Mouse (Mus musculus): Measurements from ENCODE around the gene Rapgef2. TPM values are rescaled to one million over a fixed set of nuclear protein-coding genes. Genes with fewer than 3 reads are reported as not detected.

Gene Rapgef2
- polyA plus RNA-seq, 1 experiment from 2014 or later, result 14.6 TPM

- H3K36me3 ChIP-seq (ENCODE audit: control insufficient read depth, insufficient read depth, low read length), result no peaks in the 10 kb centered on the region
- peak overlapping the region; percentile 97 for H3K4me3 ChIP-seq (ENCODE audit: low read depth, low read length)
- H3K4me1 ChIP-seq (ENCODE audit: control insufficient read depth, insufficient read depth, low read length), result peaks cover 23% of the 10 kb centered on the region
- H3K27me3 ChIP-seq (ENCODE audit: control insufficient read depth, insufficient read depth, low read length), result no peaks in the 10 kb centered on the region
- H3K4me2 ChIP-seq (ENCODE audit: low read depth, low read length), result peak overlapping the region; percentile 94
- under 1% methylated on average over 39 of the region's 60 CpGs for WGBS
- H3K9ac ChIP-seq (replicated peaks; ENCODE audit: low read depth, low read length), result peak overlapping the region; percentile 92
- ATAC-seq (ENCODE audit: low read depth), result peak; percentile 98
- no peaks in the 10 kb centered on the region for H3K9me3 ChIP-seq (ENCODE audit: control insufficient read depth, low read length)
- peak overlapping the region; percentile 96 for H3K27ac ChIP-seq (ENCODE audit: low read depth, low read length)
Measured at GRCm38 (mm10) chr3:79287108-79287576, 825 bp upstream of the Rapgef2 start.

GRCm38 (mm10) chr3:79286031-79286375, 314 bp downstream of the Rapgef2 start:
- no peaks in the 10 kb centered on the region for H3K36me3 ChIP-seq (ENCODE audit: control insufficient read depth, insufficient read depth, low read length)
- H3K27ac ChIP-seq (ENCODE audit: low read depth, low read length), result peak overlapping the region; percentile 96
- no peak; the same call in 1 of the 2 replicates for ATAC-seq (ENCODE audit: low read depth)
- WGBS, result under 1% methylated on average over 10 of the region's 10 CpGs
- H3K27me3 ChIP-seq (ENCODE audit: control insufficient read depth, insufficient read depth, low read length), result no peaks in the 10 kb centered on the region
- no peaks in the 10 kb centered on the region for H3K9me3 ChIP-seq (ENCODE audit: control insufficient read depth, low read length)
- H3K9ac ChIP-seq (replicated peaks; ENCODE audit: low read depth, low read length), result peak overlapping the region; percentile 92
- H3K4me1 ChIP-seq (ENCODE audit: control insufficient read depth, insufficient read depth, low read length), result peaks cover 23% of the 10 kb centered on the region
- peak overlapping the region; percentile 94 for H3K4me2 ChIP-seq (ENCODE audit: low read depth, low read length)
- H3K4me3 ChIP-seq (ENCODE audit: low read depth, low read length), result peak overlapping the region; percentile 97

DNA sequence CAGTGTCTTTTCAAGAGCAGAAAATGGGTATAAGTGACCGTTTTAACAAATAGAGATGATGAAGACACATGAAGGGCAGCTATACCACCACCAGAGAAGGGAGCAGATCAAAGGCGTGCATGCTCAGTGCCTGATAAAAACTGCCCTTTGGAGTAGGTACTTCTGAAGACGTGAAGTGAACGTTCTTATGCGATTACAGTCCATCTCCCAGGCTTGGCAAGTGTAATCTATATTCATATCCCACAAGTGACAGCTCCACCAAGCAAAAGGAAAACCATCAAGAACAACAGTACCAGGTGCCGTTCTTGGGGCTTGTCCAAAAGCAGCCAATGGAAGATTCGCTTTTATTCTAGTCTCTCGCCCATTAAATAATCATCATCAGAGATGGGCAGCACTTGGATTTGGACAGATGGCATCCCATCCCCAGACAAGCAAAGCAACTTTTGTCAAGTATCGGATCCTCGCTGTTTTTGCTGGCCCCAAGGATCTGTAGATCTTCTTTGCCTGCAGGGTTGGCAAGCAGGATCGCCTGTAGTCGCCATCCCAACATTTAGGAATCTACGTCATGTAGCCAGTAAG, 1.1 kb downstream of the Rapgef2 start:
- peak overlapping the region; percentile 94 for H3K4me2 ChIP-seq (ENCODE audit: low read depth, low read length)
- no peak overlapping the region for H3K27ac ChIP-seq (ENCODE audit: low read depth, low read length)
- no peaks in the 10 kb centered on the region for H3K9me3 ChIP-seq (ENCODE audit: control insufficient read depth, low read length)
- peaks cover 26% of the 10 kb centered on the region for H3K4me1 ChIP-seq (ENCODE audit: control insufficient read depth, insufficient read depth, low read length)
- H3K36me3 ChIP-seq (ENCODE audit: control insufficient read depth, insufficient read depth, low read length), result no peaks in the 10 kb centered on the region
- no peaks in the 10 kb centered on the region for H3K27me3 ChIP-seq (ENCODE audit: control insufficient read depth, insufficient read depth, low read length)
- peak overlapping the region; percentile 97 for H3K4me3 ChIP-seq (ENCODE audit: low read depth, low read length)
- ATAC-seq (ENCODE audit: low read depth), result no peak
- 49% methylated on average over 13 of the region's 13 CpGs for WGBS
- H3K9ac ChIP-seq (replicated peaks; ENCODE audit: low read depth, low read length), result peak overlapping the region; percentile 32; the same call in 1 of the 2 replicates

GRCm38 (mm10) chr3:79283976-79284375, 2.3 kb downstream of the Rapgef2 start:
- peaks cover 26% of the 10 kb centered on the region for H3K4me1 ChIP-seq (ENCODE audit: control insufficient read depth, insufficient read depth, low read length)
- no peak for ATAC-seq (ENCODE audit: low read depth)
- H3K27ac ChIP-seq (ENCODE audit: low read depth, low read length), result no peak overlapping the region
- WGBS, result 71% methylated on average over 3 of the region's 3 CpGs
- H3K36me3 ChIP-seq (ENCODE audit: control insufficient read depth, insufficient read depth, low read length), result no peaks in the 10 kb centered on the region
- H3K4me2 ChIP-seq (ENCODE audit: low read depth, low read length), result peak overlapping the region; percentile 94
- H3K9me3 ChIP-seq (ENCODE audit: control insufficient read depth, low read length), result no peaks in the 10 kb centered on the region
- H3K27me3 ChIP-seq (ENCODE audit: control insufficient read depth, insufficient read depth, low read length), result no peaks in the 10 kb centered on the region
- no peak overlapping the region for H3K9ac ChIP-seq (replicated peaks; ENCODE audit: low read depth, low read length)
- no peak overlapping the region for H3K4me3 ChIP-seq (ENCODE audit: low read depth, low read length)

- no peaks in the 10 kb centered on the region for H3K9me3 ChIP-seq (ENCODE audit: control insufficient read depth, low read length)
- H3K4me2 ChIP-seq (ENCODE audit: low read depth, low read length), result no peak overlapping the region
- no peak overlapping the region for H3K9ac ChIP-seq (replicated peaks; ENCODE audit: low read depth, low read length)
- H3K4me3 ChIP-seq (ENCODE audit: low read depth, low read length), result no peak overlapping the region
- no peaks in the 10 kb centered on the region for H3K36me3 ChIP-seq (ENCODE audit: control insufficient read depth, insufficient read depth, low read length)
- H3K4me1 ChIP-seq (ENCODE audit: control insufficient read depth, insufficient read depth, low read length), result peaks cover 26% of the 10 kb centered on the region
- H3K27ac ChIP-seq (ENCODE audit: low read depth, low read length), result no peak overlapping the region
- ATAC-seq (ENCODE audit: low read depth), result no peak
- H3K27me3 ChIP-seq (ENCODE audit: control insufficient read depth, insufficient read depth, low read length), result no peaks in the 10 kb centered on the region
- 30% methylated on average over 2 of the region's 2 CpGs for WGBS
Measured at GRCm38 (mm10) chr3:79283031-79283430, 3.3 kb downstream of the Rapgef2 start.

DNA sequence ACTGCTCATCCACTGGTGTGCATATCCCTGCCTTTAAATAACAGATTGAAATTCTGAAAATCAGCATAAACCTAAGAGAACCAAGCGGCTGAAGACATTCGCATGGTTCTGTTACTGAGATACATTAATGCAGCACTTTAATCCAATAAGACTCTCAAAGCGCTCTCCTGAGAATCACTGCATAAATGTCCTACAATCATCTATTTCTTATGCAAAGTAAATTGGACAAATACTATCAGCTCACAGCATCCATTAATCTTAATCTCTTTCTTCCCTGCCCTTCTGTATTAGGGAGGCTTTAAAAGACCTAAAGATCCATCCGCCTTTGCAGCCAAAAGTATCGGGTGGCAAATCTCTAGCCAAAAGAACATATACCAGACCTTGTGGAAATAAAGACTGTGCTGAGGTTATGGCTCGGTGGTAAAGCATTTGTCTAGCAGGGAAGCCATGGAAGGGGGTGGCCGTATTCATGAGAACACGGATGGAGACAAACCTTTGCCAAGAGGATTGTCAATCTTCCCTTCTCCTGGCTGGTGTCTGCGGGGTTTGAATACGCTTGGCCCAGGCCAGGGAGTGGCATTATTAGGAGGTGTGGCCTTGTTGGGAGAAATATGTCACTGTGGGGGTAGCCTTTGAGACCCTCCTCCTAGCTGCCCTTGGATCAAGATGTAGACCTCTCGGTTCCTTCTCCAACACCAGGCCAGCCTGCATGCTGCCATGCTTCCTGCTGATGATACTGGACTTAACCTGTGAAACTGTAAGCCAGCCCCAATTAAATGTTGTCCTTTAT, 10.3 kb downstream of the Rapgef2 start:
- Histone ChIP-seq H3K27ac (ENCODE audit: low read depth, low read length) (no peak overlapping the region), H3K4me3 (ENCODE audit: low read depth, low read length) (no peak overlapping the region), H3K4me1 (ENCODE audit: control insufficient read depth, insufficient read depth, low read length) (peaks cover 11% of the 10 kb centered on the region; the same call in 1 of the 2 replicates), H3K36me3 (ENCODE audit: control insufficient read depth, insufficient read depth, low read length) (no peaks in the 10 kb centered on the region), H3K9ac (replicated peaks; ENCODE audit: low read depth, low read length) (no peak overlapping the region), H3K27me3 (ENCODE audit: control insufficient read depth, insufficient read depth, low read length) (no peaks in the 10 kb centered on the region), H3K9me3 (ENCODE audit: control insufficient read depth, low read length) (no peaks in the 10 kb centered on the region), H3K4me2 (ENCODE audit: low read depth, low read length) (no peak overlapping the region)
- no peak for ATAC-seq (ENCODE audit: low read depth)
- WGBS, result 43% methylated on average over 11 of the region's 11 CpGs

GRCm38 (mm10) chr3:79273350-79273749, 13.0 kb downstream of the Rapgef2 start:
- Histone ChIP-seq H3K36me3 (ENCODE audit: control insufficient read depth, insufficient read depth, low read length) (no peaks in the 10 kb centered on the region), H3K9ac (replicated peaks; ENCODE audit: low read depth, low read length) (no peak overlapping the region)

GRCm38 (mm10) chr3:79272939-79273338, 13.4 kb downstream of the Rapgef2 start:
- Histone ChIP-seq H3K27me3 (ENCODE audit: control insufficient read depth, insufficient read depth, low read length) (no peaks in the 10 kb centered on the region), H3K27ac (ENCODE audit: low read depth, low read length) (no peak overlapping the region), H3K36me3 (ENCODE audit: control insufficient read depth, insufficient read depth, low read length) (no peaks in the 10 kb centered on the region), H3K9ac (replicated peaks; ENCODE audit: low read depth, low read length) (no peak overlapping the region), H3K9me3 (ENCODE audit: control insufficient read depth, low read length) (no peaks in the 10 kb centered on the region), H3K4me1 (ENCODE audit: control insufficient read depth, insufficient read depth, low read length) (peaks cover 15% of the 10 kb centered on the region; the same call in 1 of the 2 replicates), H3K4me2 (ENCODE audit: low read depth, low read length) (no peak overlapping the region), H3K4me3 (ENCODE audit: low read depth, low read length) (no peak overlapping the region)
- WGBS, result 71% methylated on average over 4 of the region's 4 CpGs
- ATAC-seq (ENCODE audit: low read depth), result no peak

More at GRCm38 (mm10) chr3:79273350-79273749, 13.0 kb downstream of the Rapgef2 start:
- H3K9me3 ChIP-seq (ENCODE audit: control insufficient read depth, low read length), result no peaks in the 10 kb centered on the region
- H3K4me1 ChIP-seq (ENCODE audit: control insufficient read depth, insufficient read depth, low read length), result peaks cover 15% of the 10 kb centered on the region; the same call in 1 of the 2 replicates
- no peak for ATAC-seq (ENCODE audit: low read depth)
- no peak overlapping the region for H3K4me3 ChIP-seq (ENCODE audit: low read depth, low read length)
- no peak overlapping the region for H3K4me2 ChIP-seq (ENCODE audit: low read depth, low read length)
- 7% methylated on average over 1 of the region's 1 CpGs for WGBS
- no peak overlapping the region for H3K27ac ChIP-seq (ENCODE audit: low read depth, low read length)
- H3K27me3 ChIP-seq (ENCODE audit: control insufficient read depth, insufficient read depth, low read length), result no peaks in the 10 kb centered on the region

DNA sequence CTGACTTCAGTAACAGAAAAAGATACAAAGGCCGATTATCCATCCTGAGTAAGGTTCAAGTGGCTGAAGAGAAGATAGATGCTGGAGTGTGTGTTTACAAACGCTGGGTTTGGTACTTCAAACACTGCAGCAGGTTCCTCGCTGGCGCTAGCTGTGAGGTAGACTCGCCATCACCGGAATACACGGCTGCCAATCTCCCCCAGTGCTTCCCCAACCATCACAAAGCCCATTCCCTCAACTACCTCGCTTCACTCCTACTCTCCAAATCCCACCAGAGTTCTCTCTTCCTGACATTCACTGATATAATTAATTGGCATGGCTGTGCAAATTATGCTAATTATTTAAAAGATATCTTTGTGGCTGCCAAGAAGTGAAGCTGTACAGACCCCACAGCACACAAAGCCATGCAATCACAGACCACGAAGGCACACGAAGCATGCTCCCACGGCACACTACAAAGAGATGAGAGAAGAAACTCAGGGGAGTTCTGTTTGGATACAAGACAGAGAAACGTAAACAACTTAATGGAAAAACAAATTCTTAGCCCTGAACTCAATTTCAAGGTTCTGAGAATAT, 15.2 kb downstream of the Rapgef2 start:
- no peaks in the 10 kb centered on the region for H3K27me3 ChIP-seq (ENCODE audit: control insufficient read depth, insufficient read depth, low read length)
- H3K4me3 ChIP-seq (ENCODE audit: low read depth, low read length), result no peak overlapping the region
- WGBS, result 44% methylated on average over 12 of the region's 12 CpGs
- peaks cover 11% of the 10 kb centered on the region; the same call in 1 of the 2 replicates for H3K4me1 ChIP-seq (ENCODE audit: control insufficient read depth, insufficient read depth, low read length)
- no peaks in the 10 kb centered on the region for H3K9me3 ChIP-seq (ENCODE audit: control insufficient read depth, low read length)
- H3K9ac ChIP-seq (replicated peaks; ENCODE audit: low read depth, low read length), result no peak overlapping the region
- ATAC-seq (ENCODE audit: low read depth), result peak; percentile 53
- H3K36me3 ChIP-seq (ENCODE audit: control insufficient read depth, insufficient read depth, low read length), result no peaks in the 10 kb centered on the region
- H3K27ac ChIP-seq (ENCODE audit: low read depth, low read length), result peak overlapping the region; percentile 44; the same call in 1 of the 2 replicates
- H3K4me2 ChIP-seq (ENCODE audit: low read depth, low read length), result no peak overlapping the region

All from neural tube, embryonic 14.5 days (tissue).